Mouse (Mus musculus): Measurements from ENCODE around the gene Nrtn. TPM values are rescaled to one million over a fixed set of nuclear protein-coding genes. Genes with fewer than 3 reads are reported as not detected.
A peak's percentile ranks its signal among the peaks of the same experiment; 100 is the strongest.

Nrtn gene
- polyA plus RNA-seq, 1 experiment from 2014 or later: 2.6 TPM

DNA sequence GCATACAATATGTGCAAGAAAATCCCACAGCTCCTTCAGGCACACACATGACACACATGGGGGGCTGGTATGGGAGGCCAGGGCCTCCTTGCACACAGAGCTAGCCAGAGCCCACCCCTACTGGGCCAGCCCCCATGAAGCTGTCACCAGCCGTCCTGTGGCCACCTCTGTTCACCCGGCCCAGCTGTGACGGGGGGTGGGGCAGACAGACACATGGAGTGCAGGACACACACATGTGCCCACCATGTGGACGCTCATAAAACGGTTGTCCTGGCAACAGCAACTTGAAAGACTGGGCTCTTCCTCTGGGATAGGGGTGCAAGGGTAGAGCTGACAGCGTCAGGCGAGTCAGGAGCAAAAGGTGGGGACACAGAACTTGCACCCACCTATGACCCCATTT, 1.9 kb upstream of the Nrtn start:
- Histone ChIP-seq H3K9me3 (no peaks in the 10 kb centered on the region), H3K27ac (replicated peaks) (no peak overlapping the region), H3K4me3 (no peak overlapping the region), H3K9ac (no peak overlapping the region), H3K36me3 (no peaks in the 10 kb centered on the region), H3K27me3 (peaks cover 52% of the 10 kb centered on the region), H3K4me2 (no peak overlapping the region), H3K4me1 (replicated peaks) (peaks cover 31% of the 10 kb centered on the region)
- 42% methylated on average over 7 of the region's 7 CpGs for WGBS
- no peak for ATAC-seq (ENCODE audit: low FRiP score, low read depth)

DNA sequence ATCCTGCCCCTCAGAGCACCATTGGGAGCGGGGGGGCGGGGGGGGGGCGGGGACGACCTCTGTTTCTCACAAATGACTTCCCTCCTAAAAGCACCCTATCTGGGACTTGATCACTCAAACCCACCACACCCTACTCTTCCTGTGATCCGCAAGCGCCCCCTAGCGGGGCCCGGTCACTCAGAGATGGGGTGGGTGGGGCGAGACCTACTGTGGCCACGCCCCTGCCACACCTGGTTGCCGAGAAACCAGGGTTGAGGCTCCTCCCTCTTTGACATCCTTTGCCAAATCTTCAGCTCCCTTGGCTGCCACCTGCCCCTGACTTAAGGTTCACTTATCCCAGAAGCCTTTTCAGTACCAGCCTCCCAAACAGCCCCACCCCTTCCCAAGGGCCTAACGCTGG, 802 bp upstream of the Nrtn start:
- Histone ChIP-seq H3K4me3 (no peak overlapping the region), H3K27ac (replicated peaks) (no peak overlapping the region), H3K9me3 (no peaks in the 10 kb centered on the region), H3K36me3 (no peaks in the 10 kb centered on the region), H3K4me2 (peak overlapping the region; percentile 75), H3K4me1 (replicated peaks) (peaks cover 26% of the 10 kb centered on the region), H3K9ac (no peak overlapping the region), H3K27me3 (peaks cover 64% of the 10 kb centered on the region)
- 5% methylated on average over 12 of the region's 12 CpGs for WGBS
- ATAC-seq (ENCODE audit: low FRiP score, low read depth): no peak

DNA sequence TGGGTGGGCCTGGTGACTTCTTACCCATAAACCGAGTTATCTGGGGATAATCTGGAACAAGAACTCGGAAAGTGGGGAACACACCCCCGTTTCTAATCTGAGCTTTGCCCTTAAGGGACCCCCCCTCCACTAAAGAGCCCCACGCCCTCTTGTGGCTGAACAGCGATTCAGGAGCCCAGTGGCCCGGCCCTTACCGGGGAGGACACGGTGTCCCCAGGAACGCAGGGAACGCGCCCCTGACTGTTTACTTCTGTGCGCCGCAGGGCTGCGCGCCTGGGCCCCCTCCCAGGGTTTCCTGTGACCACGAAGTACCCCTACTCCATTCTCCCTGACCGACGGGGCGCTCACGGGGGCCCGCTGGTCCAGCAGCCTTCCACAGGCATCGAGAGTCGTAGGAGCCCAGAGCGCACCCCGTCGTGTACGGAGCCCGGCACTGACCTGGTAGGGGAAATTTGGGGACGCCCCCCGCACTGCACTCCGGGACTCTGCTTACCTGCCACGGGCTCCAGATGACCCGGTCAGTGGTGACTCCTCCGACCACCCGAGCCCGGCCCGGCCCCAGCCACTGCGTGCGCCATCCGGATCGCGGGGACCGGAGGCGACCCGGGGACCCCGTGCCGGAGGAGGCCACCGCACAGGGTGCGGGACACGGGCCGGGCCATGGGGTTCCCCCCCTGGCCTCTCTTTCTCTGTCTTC, 479 bp downstream of the Nrtn start:
- H3K9ac ChIP-seq: peak overlapping the region; percentile 31; the same call in 1 of the 2 replicates
- peak overlapping the region; percentile 75 for H3K4me2 ChIP-seq
- peak overlapping the region; percentile 38 for H3K4me3 ChIP-seq
- no peaks in the 10 kb centered on the region for H3K9me3 ChIP-seq
- H3K4me1 ChIP-seq (replicated peaks): peaks cover 18% of the 10 kb centered on the region
- ATAC-seq (ENCODE audit: low FRiP score, low read depth): no peak
- peaks cover 76% of the 10 kb centered on the region for H3K27me3 ChIP-seq
- H3K36me3 ChIP-seq: no peaks in the 10 kb centered on the region
- 2% methylated on average over 51 of the region's 51 CpGs for WGBS
- no peak overlapping the region for H3K27ac ChIP-seq (replicated peaks)

DNA sequence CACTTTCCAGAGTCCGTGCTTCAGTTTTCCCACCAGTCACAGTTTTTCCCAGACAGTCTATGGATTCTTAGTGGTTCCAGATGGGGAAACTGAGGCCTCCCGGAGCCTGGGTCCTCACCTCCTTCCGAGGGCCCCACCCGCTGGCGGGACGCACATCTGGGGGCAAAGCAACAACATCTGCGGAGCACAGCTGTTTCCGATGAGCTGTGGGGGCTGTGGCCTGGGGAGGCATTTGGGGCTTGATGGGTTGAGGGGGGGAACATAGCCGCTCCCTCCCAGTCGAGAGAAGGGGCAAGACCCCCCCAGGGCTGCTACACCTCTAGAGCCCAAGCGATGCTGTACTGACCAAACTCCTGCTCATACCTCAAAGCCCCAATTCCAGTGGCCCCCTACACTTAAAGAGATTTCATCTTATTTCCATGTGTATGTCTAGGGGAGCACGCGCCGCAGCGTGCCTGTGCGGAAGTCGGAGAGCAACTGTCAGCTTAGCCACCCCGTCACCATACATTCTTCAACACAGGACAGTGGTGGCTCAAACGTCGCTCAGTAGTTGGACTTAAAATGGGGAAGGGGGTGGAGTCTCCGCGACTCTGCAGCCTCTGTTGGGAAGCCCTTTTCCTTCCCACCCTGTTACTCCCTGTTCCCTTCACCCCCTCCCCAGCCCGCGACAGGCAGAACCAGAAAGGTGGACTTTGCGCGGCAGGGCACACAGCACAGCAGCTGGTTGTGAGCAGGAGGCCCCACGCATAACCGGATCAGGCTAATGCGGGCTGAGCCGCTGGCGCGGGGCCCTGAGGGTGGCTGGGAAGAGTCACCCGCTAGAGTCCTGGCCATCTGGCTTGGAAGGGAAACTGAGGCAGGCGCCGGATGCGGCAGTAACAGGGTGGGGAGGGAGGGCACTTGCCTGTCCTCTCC, 2.8 kb downstream of the Nrtn start:
- no peak for ATAC-seq (ENCODE audit: low FRiP score, low read depth)

DNA sequence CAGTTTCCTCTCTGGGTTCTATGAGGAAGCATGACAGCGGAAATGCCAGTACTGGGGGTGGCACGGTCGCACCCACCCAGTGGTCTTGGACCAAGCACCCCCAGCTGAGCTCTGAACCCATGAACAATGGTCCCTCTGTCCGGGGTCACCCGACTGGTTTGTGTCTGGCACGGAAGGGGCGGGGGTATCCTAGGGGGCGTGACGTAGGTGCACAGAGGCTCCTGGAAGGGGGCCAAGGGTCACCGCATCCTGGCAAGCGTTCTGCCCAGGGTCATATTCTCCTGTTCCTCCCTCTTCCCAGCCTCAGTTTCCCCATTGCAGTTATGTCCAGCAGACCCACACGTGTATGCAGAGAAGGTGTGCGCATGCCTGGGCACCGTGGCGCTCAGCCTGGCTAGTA, 3.9 kb downstream of the Nrtn start:
- ATAC-seq (ENCODE audit: low FRiP score, low read depth): no peak
- Histone ChIP-seq H3K27me3 (peaks cover 82% of the 10 kb centered on the region), H3K4me3 (no peak overlapping the region), H3K9me3 (no peaks in the 10 kb centered on the region), H3K9ac (no peak overlapping the region), H3K4me2 (no peak overlapping the region), H3K27ac (replicated peaks) (no peak overlapping the region), H3K4me1 (replicated peaks) (peaks cover 14% of the 10 kb centered on the region), H3K36me3 (no peaks in the 10 kb centered on the region)
- WGBS: 24% methylated on average over 15 of the region's 15 CpGs

More for the DNA sequence above, 2.8 kb downstream of the Nrtn start:
- Histone ChIP-seq H3K4me2 (no peak overlapping the region), H3K36me3 (no peaks in the 10 kb centered on the region), H3K27ac (replicated peaks) (no peak overlapping the region), H3K9ac (no peak overlapping the region), H3K27me3 (peaks cover 89% of the 10 kb centered on the region), H3K4me3 (no peak overlapping the region), H3K9me3 (no peaks in the 10 kb centered on the region), H3K4me1 (replicated peaks) (peaks cover 14% of the 10 kb centered on the region)
- 18% methylated on average over 36 of the region's 36 CpGs for WGBS

DNA sequence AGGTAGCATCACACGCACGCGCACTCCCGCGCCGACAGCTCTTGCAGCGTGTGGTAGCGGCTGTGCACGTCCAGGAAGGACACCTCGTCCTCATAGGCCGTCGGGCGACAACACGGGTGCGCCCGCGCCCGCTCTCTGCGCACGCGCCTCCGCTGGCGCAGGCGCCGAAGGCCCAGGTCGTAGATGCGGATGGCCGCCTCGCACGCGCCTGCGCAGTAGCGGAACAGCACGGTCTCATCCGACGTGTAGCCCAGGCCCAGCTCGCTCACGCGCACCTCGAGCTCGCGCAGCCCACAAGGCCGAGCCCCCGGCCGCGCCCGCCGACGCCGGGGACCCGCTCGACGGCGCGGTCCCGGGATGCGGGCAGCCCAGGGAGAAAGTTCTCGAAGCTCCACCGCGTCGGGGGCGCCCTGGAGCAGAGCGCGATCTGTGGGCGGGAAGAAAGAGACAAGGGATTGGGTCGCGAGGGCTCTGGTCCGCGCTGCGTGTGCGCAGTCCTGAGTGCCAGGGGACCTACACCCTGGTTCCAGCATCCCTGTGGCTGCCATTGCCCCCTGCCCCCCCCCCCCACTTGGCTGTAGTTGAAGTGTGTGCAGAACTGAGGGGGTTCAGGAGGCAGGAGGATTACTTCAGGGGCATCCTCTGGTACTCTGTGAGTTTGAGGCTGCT, 5.8 kb downstream of the Nrtn start:
- no peak overlapping the region for H3K9ac ChIP-seq
- peak; percentile 82 for ATAC-seq (ENCODE audit: low FRiP score, low read depth)
- 20% methylated on average over 70 of the region's 71 CpGs for WGBS
- 0 out of 2 replicates have a peak, but pooled peaks cover 2% of the 10 kb centered on the region for H3K4me1 ChIP-seq (replicated peaks)
- H3K36me3 ChIP-seq: no peaks in the 10 kb centered on the region
- no peaks in the 10 kb centered on the region for H3K9me3 ChIP-seq
- H3K27ac ChIP-seq (replicated peaks): no peak overlapping the region
- peak overlapping the region; percentile 55 for H3K4me2 ChIP-seq
- H3K27me3 ChIP-seq: peaks cover 63% of the 10 kb centered on the region
- H3K4me3 ChIP-seq: peak overlapping the region; percentile 38

DNA sequence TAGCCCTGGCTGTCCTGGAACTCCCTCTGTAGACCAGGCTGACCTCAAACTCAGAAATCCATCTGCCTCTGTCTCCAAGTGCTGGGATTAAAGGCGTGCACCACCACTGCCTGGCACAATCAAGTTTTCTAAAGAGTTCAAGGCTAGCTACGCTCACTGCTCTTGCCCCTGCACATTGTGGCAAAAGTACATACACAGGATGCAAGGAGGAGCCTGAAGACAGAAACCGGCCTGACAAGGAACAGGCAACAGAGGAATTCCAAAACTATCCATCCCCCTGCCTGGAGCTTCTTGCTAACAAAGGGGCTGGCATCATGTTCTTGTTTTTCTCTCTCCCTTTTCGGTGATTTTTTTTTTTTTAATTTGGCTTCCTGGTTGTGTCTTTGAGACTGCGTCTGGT, 13.2 kb downstream of the Nrtn start:
- ATAC-seq (ENCODE audit: low FRiP score, low read depth): no peak
- no peak overlapping the region for H3K4me3 ChIP-seq
- no peak overlapping the region for H3K9ac ChIP-seq
- no peak overlapping the region for H3K4me2 ChIP-seq
- H3K27me3 ChIP-seq: no peaks in the 10 kb centered on the region
- 69% methylated on average over 5 of the region's 5 CpGs for WGBS
- H3K27ac ChIP-seq (replicated peaks): no peak overlapping the region
- no peaks in the 10 kb centered on the region for H3K9me3 ChIP-seq
- H3K4me1 ChIP-seq (replicated peaks): no peaks in the 10 kb centered on the region
- no peaks in the 10 kb centered on the region for H3K36me3 ChIP-seq

DNA sequence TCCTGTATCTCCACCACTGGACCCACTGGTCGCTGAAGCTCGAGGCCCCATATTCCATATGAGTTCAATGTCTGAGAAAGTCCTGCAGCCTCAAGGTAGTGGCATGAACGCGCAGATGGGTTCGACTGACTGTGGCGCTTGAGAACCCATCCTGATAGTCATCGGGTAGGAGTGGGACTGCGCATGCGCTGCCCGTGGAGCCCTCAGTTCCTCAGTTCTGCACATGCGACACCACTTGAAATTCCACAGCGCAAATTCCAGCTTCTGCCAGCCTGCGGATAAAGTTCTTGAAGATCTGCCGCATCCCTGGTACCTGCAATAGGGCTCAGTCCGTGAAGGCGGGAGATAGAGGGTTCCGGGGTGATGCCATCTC, 16.6 kb downstream of the Nrtn start:
- no peak overlapping the region for H3K4me2 ChIP-seq
- H3K9ac ChIP-seq: no peak overlapping the region
- H3K4me1 ChIP-seq (replicated peaks): no peaks in the 10 kb centered on the region
- 80% methylated on average over 17 of the region's 17 CpGs for WGBS
- ATAC-seq (ENCODE audit: low FRiP score, low read depth): no peak
- no peaks in the 10 kb centered on the region for H3K27me3 ChIP-seq
- no peaks in the 10 kb centered on the region for H3K9me3 ChIP-seq
- no peak overlapping the region for H3K27ac ChIP-seq (replicated peaks)
- no peaks in the 10 kb centered on the region for H3K36me3 ChIP-seq
- no peak overlapping the region for H3K4me3 ChIP-seq

DNA sequence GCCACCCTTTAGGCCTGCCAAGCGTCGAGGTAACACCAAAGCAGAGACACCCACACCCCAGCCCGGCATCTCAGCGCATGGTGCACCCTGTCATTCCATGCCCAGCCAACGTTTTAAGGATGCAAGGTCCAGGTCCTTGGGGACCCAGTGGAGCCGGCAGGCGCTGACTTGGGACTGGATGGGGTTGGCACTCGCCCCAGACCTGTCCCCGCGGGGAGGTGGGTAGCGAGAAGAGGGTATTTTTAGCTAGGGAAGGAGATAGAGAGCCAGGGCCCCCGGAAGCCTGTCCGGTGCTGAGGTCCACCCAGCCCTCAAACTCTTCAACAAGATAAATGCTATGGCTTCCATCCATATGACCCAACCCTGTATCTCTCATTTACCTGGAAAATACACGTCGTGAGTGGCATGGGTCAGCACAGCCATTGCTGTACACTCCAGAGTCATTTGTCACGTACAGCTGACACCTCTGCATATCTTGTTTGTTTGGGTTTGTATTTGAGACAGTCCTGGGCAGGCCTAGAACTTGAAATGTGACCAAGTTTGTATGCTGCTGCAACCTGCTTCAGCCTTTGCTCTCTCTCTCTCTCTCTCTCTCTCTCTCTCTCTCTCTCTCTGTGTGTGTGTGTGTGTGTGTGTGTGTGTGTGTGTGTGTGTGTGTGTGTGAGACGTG, 17.1 kb downstream of the Nrtn start:
- H3K9ac ChIP-seq: no peak overlapping the region
- no peak overlapping the region for H3K4me3 ChIP-seq

DNA sequence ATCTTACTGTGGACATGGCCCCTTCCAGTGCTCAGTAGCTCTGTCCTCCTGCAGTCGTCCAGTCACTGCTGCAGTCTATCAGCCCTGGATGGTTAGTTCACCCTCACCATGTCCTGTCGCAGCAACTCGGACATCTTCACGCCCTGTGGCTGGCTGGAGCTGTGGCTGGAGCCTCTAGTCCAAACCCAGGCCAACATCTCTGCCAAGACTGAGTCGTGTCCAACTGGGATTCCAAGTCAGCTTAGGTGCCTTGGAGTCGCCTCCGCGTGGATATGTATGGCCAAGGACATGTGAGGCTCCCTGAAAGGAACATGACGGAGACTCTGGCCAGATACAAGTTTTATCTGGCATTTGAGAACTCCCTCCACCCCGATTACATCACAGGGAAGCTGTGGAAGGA, 19.1 kb downstream of the Nrtn start:
- 81% methylated on average over 10 of the region's 10 CpGs for WGBS
- H3K9me3 ChIP-seq: no peaks in the 10 kb centered on the region
- no peak overlapping the region for H3K27ac ChIP-seq (replicated peaks)
- H3K4me1 ChIP-seq (replicated peaks): no peaks in the 10 kb centered on the region
- H3K4me3 ChIP-seq: no peak overlapping the region
- no peaks in the 10 kb centered on the region for H3K36me3 ChIP-seq
- H3K9ac ChIP-seq: no peak overlapping the region
- H3K27me3 ChIP-seq: no peaks in the 10 kb centered on the region
- no peak for ATAC-seq (ENCODE audit: low FRiP score, low read depth)
- H3K4me2 ChIP-seq: no peak overlapping the region

More for the DNA sequence above, 17.1 kb downstream of the Nrtn start:
- no peaks in the 10 kb centered on the region for H3K4me1 ChIP-seq (replicated peaks)
- no peak overlapping the region for H3K27ac ChIP-seq (replicated peaks)
- no peaks in the 10 kb centered on the region for H3K9me3 ChIP-seq
- H3K4me2 ChIP-seq: no peak overlapping the region
- no peak for ATAC-seq (ENCODE audit: low FRiP score, low read depth)
- no peaks in the 10 kb centered on the region for H3K27me3 ChIP-seq
- WGBS: 83% methylated on average over 16 of the region's 17 CpGs
- H3K36me3 ChIP-seq: no peaks in the 10 kb centered on the region

DNA sequence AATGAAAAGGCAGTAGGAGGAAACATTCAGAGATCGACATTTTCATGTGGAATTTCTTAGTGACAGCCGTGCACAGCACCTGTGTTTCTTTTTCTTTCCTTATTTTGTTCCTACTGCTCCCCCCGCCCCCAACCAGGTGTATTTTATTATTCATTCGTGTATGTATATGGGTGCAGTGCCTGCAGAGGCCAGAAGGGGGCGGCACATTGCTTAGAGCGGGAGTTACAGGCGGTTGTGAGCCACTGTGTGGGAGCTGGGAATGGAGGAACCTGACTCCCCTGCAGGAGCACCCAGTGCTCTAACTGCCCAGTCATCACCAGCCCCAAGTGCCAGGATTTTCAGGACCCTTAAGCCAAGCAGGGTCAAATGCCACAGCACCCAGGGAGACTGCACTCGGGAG, 20.8 kb downstream of the Nrtn start:
- H3K4me2 ChIP-seq: no peak overlapping the region
- no peak overlapping the region for H3K27ac ChIP-seq (replicated peaks)
- no peak overlapping the region for H3K9ac ChIP-seq
- no peaks in the 10 kb centered on the region for H3K4me1 ChIP-seq (replicated peaks)
- no peaks in the 10 kb centered on the region for H3K36me3 ChIP-seq
- ATAC-seq (ENCODE audit: low FRiP score, low read depth): no peak
- no peaks in the 10 kb centered on the region for H3K9me3 ChIP-seq
- H3K27me3 ChIP-seq: no peaks in the 10 kb centered on the region
- no peak overlapping the region for H3K4me3 ChIP-seq
- WGBS: 40% methylated on average over 8 of the region's 8 CpGs
